Mouse (Mus musculus): ENCODE results near the gene Cyp46a1.

The Cyp46a1 gene

GRCm38 (mm10) chr12:108311741-108312290, 22.4 kb upstream of the Cyp46a1 start:
- DNase-seq (ENCODE audit: low spot score in 2 of 2) = no peak

DNA sequence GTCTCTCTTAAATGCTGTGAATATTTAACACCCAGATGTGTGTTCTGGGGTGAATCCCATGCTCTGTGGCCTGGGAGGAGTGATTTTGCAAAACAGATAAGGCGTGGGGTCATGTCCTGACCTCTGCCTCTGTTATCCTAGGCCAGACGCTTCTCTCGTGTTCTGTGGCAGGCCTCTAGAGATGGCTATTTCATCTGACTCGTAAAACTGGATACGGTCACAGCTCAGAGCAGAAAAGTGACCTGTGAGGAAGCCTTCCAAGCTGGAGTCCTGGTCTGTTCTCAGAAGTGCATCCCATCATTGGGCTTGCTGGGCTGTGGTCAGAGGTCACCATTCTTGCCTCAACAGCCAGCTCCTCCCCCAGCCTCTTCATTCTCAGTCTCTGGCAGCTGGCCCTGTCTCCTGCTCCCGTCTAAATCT, 21.7 kb upstream of the Cyp46a1 start:
- no peak for DNase-seq (ENCODE audit: low spot score in 2 of 2)

DNA sequence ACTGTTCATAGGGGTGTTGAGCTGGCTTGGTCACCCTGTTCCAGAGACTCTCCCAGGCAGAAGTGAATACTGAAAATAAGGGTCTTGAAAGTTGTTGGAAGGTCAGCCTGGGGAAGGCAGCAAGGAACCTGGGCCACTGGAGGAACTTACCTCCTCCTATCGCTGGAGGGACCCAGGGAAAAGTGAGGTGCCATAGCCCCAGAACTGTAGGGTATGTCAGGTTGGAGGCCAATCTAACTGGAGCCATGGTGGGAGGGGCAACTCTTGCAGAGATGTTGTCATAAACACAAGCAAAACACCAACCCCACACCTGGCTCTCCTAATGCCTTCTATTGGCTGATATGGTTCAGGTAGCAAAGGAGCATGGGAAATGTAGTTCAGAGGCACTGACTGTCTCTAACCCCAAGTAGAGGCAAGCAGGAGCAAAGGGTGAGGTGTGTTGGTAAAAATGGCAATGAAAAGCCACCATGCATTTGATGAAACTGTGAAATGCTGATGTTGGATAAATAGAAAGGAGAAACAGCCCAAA, 20.9 kb upstream of the Cyp46a1 start:
- no peak for DNase-seq (ENCODE audit: low spot score in 2 of 2)

- no peak for DNase-seq (ENCODE audit: low spot score in 2 of 2)
Measured at GRCm38 (mm10) chr12:108315818-108316217, 18.4 kb upstream of the Cyp46a1 start.

DNA sequence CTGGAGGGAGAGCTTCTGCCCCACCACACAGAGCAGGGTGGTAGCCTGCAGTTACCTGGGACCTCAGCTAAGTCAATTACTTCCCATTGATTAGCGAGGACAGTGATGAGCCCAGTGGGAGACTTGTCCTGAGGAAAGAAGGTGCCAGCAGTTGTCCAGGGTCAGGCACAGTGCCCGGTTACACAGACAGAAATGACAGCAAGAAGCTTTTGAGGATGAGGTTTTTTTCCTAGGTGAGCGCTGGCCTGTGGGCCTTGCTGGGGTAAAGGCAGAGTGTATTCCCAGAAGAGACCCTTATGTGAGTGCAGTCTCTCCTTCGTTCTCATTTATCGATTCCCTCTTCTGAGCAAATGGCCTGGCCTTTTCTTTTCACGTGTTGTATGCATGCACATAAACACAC, 17.5 kb upstream of the Cyp46a1 start:
- no peak for DNase-seq (ENCODE audit: low spot score in 2 of 2)

GRCm38 (mm10) chr12:108317201-108317738, 16.9 kb upstream of the Cyp46a1 start:
- no peak for DNase-seq (ENCODE audit: low spot score in 2 of 2)

- DNase-seq (ENCODE audit: low spot score in 2 of 2) = no peak
Measured at GRCm38 (mm10) chr12:108317826-108318430, 16.3 kb upstream of the Cyp46a1 start.

- no peak for DNase-seq (ENCODE audit: low spot score in 2 of 2)
Measured at GRCm38 (mm10) chr12:108318499-108318898, 15.7 kb upstream of the Cyp46a1 start.

DNA sequence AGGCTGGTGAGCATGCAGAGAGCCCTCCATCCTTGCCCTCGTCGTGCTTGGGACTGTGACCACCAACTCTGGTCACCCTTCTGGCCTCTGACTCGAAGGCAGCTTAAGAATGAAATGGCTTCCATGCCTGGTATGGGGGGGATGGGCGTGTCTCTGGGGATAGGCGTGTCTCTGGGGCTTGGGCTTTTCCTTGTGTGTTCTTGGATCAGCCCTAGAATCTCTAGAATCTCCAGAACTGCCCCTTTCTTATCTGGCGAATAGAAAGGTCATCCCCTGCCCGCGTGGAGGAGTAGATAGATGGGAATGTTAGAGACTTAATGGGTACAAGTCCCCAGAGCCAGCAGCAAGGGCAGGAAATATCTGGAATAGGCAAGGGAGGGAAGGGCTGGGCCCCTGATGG, 14.1 kb upstream of the Cyp46a1 start:
- no peak for DNase-seq (ENCODE audit: low spot score in 2 of 2)

- DNase-seq (ENCODE audit: low spot score in 2 of 2) = no peak
Measured at GRCm38 (mm10) chr12:108326401-108326800, 7.8 kb upstream of the Cyp46a1 start.

DNA sequence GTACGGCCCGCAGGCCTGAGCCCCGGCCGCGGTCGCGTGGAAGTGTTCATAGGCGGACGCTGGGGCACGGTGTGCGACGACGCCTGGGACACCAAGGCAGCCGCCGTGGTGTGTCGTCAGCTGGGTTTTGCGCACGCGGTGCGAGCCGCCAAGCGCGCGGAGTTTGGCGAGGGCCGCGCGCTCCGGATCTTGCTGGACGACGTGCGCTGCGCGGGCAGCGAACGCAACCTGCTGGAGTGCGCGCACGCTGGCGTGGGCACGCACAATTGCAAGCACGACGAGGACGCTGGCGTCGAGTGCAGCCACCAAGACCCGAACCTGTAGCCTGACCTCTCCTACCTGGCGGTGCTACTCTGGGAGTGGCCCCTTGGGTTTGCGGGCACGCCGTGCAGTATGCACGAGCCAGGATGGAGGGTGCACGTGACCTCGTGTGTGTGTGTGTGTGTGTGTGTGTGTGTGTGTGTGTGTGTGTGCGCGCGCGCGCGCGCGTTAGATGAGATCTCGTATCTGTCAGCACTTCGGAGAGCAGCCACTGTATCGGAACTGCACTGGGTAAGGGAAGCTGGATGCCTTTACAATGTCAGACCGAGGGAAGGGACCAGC, 6.2 kb upstream of the Cyp46a1 start:
- DNase-seq (ENCODE audit: low spot score in 2 of 2) = no peak

DNA sequence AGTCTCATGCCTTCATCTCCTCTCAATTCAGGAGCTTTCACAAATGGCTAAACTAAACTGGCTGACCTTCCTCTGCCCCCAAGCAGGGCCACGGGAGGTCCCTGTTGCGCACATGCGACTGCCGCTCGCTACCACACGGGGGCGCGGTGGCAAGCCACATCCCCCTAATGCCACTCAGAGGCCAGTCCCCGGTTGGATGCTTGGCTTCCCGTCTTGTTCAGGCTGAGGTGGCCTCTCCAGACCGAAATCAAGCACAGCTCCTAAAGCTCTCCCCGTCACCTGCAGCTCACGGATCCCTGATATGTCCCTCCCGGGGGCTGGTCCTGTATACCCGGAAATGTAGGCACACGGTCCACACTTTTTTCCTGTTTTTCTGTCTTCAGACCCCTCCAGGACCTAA, 1.1 kb upstream of the Cyp46a1 start:
- peak; percentile 46 to 52 for DNase-seq (ENCODE audit: low spot score in 2 of 2)

DNA sequence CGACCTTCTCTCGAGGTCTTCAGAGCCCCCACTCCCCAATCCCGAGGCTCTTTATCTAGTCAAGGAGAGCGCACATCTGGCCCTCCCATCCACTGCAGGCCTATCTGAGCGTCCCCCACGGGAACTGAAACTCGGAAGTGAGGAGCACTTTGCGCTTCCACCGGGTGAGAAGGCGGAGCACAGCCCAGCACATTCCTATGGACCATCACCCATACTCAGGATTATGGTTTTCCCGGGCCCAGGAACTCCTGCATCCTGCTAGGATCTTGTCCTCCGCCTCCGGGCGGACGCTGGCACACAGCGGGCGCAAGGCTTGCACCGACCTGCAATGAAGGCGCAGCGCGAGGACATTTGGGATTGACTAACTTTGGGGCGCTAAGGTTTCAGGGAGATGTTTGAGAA, 699 bp upstream of the Cyp46a1 start:
- DNase-seq (ENCODE audit: low spot score in 2 of 2) = peak in 1 of 2 experiments; percentile 9

- no peak for DNase-seq (ENCODE audit: low spot score in 2 of 2)
Measured at GRCm38 (mm10) chr12:108334529-108334928, 348 bp downstream of the Cyp46a1 start.

DNA sequence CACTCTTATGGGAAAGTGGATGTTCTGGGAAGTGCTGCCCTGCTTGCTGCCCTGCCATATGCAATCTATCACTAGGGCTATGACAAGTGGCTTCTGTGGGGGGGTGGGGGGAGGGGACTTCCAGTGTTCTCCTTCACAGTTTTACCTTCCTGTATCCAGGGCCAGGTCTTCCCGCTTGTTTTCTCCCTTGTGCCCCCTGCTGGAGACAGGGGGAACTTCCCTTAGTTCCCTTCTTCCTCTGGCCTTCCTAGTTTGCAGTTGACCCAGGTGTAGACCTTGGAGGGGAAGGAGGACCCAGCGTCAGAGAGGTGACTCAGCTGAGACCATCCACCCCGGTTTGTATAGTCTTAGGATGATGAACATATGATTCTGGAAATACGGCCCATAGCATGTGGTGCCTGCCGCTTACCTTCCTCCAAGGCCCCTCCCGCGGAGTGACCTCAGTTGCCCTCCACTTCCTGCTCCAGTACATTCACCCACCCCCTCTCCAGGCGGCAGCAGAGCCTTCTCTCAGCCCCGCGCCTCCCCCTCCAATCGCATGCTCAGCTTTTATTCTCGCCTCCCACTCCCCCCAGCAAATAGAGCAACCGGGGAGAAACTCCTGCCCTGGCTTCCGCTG, 4.5 kb downstream of the Cyp46a1 start:
- DNase-seq (ENCODE audit: low spot score in 2 of 2) = no peak

GRCm38 (mm10) chr12:108348151-108348550, 14.0 kb downstream of the Cyp46a1 start:
- no peak for DNase-seq (ENCODE audit: low spot score in 2 of 2)

- DNase-seq (ENCODE audit: low spot score in 2 of 2) = no peak
Measured at GRCm38 (mm10) chr12:108349026-108349425, 14.8 kb downstream of the Cyp46a1 start.

- DNase-seq (ENCODE audit: low spot score in 2 of 2) = no peak
Measured at GRCm38 (mm10) chr12:108350931-108351330, 16.8 kb downstream of the Cyp46a1 start.

DNA sequence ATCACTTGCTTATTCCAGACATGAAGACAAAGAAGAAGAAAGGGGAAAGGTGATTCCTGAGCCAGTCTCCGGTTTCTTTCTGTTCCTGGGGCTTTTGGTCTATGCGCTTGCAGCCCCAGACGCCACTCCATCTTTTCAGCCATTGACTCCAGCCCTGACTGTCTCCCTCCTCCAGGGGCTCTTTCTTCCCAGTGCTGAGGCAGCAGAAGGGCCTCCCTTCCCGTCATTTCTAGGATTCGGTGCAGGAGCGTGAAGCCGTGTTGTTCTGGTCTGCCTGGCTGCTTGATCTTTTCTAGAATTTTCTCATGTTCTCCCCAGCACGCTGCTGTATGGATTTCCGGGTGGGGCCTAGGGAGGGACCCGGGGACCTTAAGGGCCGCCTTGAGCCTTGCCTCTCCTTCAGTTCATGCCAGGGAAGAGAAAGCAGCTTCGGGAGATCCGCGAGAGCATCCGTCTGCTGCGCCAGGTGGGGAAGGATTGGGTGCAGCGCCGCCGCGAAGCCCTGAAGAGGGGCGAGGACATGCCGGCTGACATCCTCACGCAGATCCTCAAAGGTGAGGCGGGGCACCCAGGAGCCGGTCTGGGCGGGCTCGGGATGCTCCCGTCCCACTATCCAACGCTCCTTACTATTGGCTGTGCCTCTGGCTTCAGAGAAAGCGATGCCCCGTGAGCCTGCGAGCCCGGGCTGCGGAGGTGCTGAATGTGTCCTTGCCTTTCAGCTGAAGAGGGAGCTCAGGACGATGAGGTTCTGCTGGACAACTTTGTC, 18.4 kb downstream of the Cyp46a1 start:
- no peak for DNase-seq (ENCODE audit: low spot score in 2 of 2)

GRCm38 (mm10) chr12:108354284-108354683, 20.1 kb downstream of the Cyp46a1 start:
- no peak for DNase-seq (ENCODE audit: low spot score in 2 of 2)

- DNase-seq (ENCODE audit: low spot score in 2 of 2) = no peak
Measured at GRCm38 (mm10) chr12:108355271-108355670, 21.1 kb downstream of the Cyp46a1 start.

DNA sequence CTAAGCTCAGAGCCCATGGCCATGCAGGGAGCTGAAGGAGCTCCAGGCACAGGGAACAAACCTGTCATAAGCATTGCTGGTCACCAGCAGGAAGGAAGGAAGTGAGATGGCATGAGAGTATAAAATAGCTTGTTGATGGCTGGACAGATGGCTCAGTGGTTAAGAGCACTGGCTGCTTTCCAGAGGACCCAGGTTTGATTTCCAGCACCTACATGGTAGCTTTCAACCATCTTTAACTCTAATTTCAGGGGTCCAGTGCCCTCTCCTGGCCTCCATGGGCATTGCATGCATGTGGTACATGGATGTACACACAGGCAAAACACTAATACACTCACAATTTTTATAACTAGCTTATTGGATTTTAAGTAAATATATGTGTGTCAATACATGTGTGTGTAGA, 21.8 kb downstream of the Cyp46a1 start:
- DNase-seq (ENCODE audit: low spot score in 2 of 2) = no peak
